Mouse (Mus musculus): ENCODE results near the gene Vps13d. TPM values are rescaled to one million over a fixed set of nuclear protein-coding genes. Genes with fewer than 3 reads are reported as not detected.

Gene Vps13d
- polyA plus RNA-seq, 1 experiment from 2014 or later: 10.3 TPM

DNA sequence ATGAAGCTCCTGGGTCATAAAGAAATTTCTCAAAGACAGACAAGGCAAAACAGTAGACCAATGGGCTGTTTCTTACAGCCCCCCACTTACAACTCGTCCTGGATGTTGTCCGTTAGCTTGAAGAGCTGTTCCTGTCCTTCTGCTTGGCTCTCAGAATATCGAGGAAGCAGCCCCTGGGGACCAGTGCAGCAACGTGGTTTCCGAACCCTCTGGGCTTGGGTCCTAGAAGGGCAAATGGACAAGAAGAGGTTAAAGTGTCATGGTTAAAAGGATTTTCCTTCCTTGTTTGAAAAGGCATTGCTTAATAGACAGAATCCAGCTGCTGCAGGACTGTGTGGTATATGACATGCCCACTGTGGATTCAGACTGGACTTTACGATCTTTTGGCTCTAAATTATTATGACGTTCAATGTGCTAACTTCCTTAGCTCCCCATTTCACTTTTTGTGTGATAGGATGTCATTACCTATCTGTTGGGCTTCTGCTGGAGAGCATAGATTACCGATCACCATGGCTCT, 211.5 kb downstream of the Vps13d start:
- WGBS: 52% methylated on average over 8 of the region's 8 CpGs
- peak overlapping the region; percentile 65 for H3K27ac ChIP-seq (ENCODE audit: low read length)
- no peaks in the 10 kb centered on the region for H3K36me3 ChIP-seq (ENCODE audit: insufficient read depth, low read length)
- no peaks in the 10 kb centered on the region for H3K27me3 ChIP-seq (replicated peaks; ENCODE audit: insufficient read depth, low read length)
- TF ChIP-seq EP300 (IDR thresholded peaks at IDR 0.05) (no peak; the same call in 1 of the 2 replicates), CTCF (IDR thresholded peaks at IDR 0.05) (no peak)
- DNase-seq (ENCODE audit: low spot score) (peak; percentile 76), ATAC-seq (peak; percentile 42)
- no peak overlapping the region for H3K9ac ChIP-seq (replicated peaks; ENCODE audit: low read depth)
- H3K9me3 ChIP-seq (ENCODE audit: low read length): no peaks in the 10 kb centered on the region
- peaks cover 4% of the 10 kb centered on the region; the same call in 1 of the 2 replicates for H3K4me1 ChIP-seq (ENCODE audit: insufficient read depth, low read depth, low read length)
- H3K4me2 ChIP-seq (replicated peaks; ENCODE audit: low read depth, low read length): no peak overlapping the region
- H3K4me3 ChIP-seq (ENCODE audit: low read depth, low read length): no peak overlapping the region

DNA sequence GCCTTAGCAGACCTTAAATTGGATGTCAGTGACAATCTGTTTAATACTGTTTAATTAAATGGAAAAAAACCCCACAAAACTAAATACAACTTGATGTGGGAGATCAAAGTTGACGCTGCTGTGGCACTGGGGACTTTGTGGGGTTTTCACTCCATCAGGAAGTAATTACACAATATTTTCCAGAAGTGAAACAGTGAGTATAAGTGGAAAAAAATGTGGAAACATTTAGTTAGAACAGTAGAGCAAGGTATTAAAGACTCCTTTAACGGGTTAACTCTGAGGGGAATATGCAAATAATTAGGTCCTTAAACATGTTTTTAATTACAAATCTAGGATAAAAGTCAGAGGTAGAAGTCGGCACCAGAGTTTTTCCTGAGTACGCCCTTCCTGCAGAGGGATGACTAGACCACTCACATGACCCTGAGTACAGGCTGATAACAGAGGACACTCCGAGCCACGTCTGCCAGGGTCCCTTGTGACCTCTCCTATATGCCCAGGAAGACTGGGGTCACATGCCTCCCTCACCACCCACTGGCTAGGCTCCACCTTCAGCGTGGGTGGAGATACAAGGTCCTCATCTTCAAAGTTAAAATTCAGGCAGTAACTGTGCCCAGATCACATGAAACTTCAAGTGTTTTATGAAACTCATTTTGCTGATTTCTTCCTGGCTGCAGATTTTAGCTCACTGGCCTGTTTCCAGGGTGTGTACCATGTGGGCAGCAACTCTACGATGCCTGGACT, 213.8 kb downstream of the Vps13d start:
- Histone ChIP-seq H3K9me3 (ENCODE audit: low read length) (no peaks in the 10 kb centered on the region), H3K4me2 (replicated peaks; ENCODE audit: low read depth, low read length) (no peak overlapping the region), H3K27me3 (replicated peaks; ENCODE audit: insufficient read depth, low read length) (no peaks in the 10 kb centered on the region), H3K36me3 (ENCODE audit: insufficient read depth, low read length) (no peaks in the 10 kb centered on the region), H3K4me3 (ENCODE audit: low read depth, low read length) (no peak overlapping the region), H3K4me1 (ENCODE audit: insufficient read depth, low read depth, low read length) (peaks cover 4% of the 10 kb centered on the region; the same call in 1 of the 2 replicates), H3K27ac (ENCODE audit: low read length) (peak overlapping the region; percentile 51; the same call in 1 of the 2 replicates), H3K9ac (replicated peaks; ENCODE audit: low read depth) (no peak overlapping the region)
- ATAC-seq (peak; percentile 70), DNase-seq (ENCODE audit: low spot score) (peak; percentile 67)
- peak; percentile 86 for TF ChIP-seq EP300 (IDR thresholded peaks at IDR 0.05)
- no peak for TF ChIP-seq CTCF (IDR thresholded peaks at IDR 0.05)
- WGBS: 25% methylated on average over 8 of the region's 8 CpGs

GRCm38 (mm10) chr4:144980110-144980509, 214.7 kb downstream of the Vps13d start:
- Histone ChIP-seq H3K27ac (ENCODE audit: low read length) (peak overlapping the region; percentile 4; the same call in 1 of the 2 replicates), H3K4me1 (ENCODE audit: insufficient read depth, low read depth, low read length) (peaks cover 4% of the 10 kb centered on the region; the same call in 1 of the 2 replicates), H3K9me3 (ENCODE audit: low read length) (no peaks in the 10 kb centered on the region), H3K9ac (replicated peaks; ENCODE audit: low read depth) (no peak overlapping the region), H3K4me2 (replicated peaks; ENCODE audit: low read depth, low read length) (no peak overlapping the region), H3K4me3 (ENCODE audit: low read depth, low read length) (no peak overlapping the region), H3K27me3 (replicated peaks; ENCODE audit: insufficient read depth, low read length) (no peaks in the 10 kb centered on the region), H3K36me3 (ENCODE audit: insufficient read depth, low read length) (no peaks in the 10 kb centered on the region)
- no peak for TF ChIP-seq CTCF (IDR thresholded peaks at IDR 0.05)
- TF ChIP-seq EP300 (IDR thresholded peaks at IDR 0.05): no peak
- ATAC-seq: no peak
- no peak for DNase-seq (ENCODE audit: low spot score)
- WGBS: 57% methylated on average over 2 of the region's 2 CpGs

DNA sequence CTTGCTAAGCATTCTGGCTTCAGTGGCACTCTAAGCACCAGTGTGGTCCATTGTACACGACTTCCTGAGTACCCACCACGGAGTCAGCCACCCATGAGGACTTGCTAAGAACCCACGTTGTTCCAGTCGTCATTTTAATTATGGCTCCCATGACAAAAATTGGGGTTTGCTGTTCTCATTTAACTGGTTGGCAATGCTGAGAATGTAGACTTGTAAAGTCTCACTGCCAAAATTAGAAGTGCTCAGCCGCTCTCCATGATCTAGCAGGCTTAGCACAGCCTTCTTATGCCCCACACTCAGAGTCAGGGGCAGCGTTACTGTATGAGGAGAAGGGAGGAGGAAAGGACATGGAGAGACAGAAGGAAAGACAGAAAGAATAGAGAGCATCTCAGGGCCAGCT, 216.8 kb downstream of the Vps13d start:
- ATAC-seq: no peak
- H3K27ac ChIP-seq (ENCODE audit: low read length): no peak overlapping the region
- no peak for DNase-seq (ENCODE audit: low spot score)
- no peaks in the 10 kb centered on the region for H3K9me3 ChIP-seq (ENCODE audit: low read length)
- H3K9ac ChIP-seq (replicated peaks; ENCODE audit: low read depth): no peak overlapping the region
- no peaks in the 10 kb centered on the region for H3K36me3 ChIP-seq (ENCODE audit: insufficient read depth, low read length)
- H3K4me2 ChIP-seq (replicated peaks; ENCODE audit: low read depth, low read length): no peak overlapping the region
- TF ChIP-seq EP300 (IDR thresholded peaks at IDR 0.05) (no peak), CTCF (IDR thresholded peaks at IDR 0.05) (no peak)
- WGBS: 72% methylated on average over 6 of the region's 6 CpGs
- H3K4me3 ChIP-seq (ENCODE audit: low read depth, low read length): no peak overlapping the region
- H3K27me3 ChIP-seq (replicated peaks; ENCODE audit: insufficient read depth, low read length): no peaks in the 10 kb centered on the region
- peaks cover 4% of the 10 kb centered on the region; the same call in 1 of the 2 replicates for H3K4me1 ChIP-seq (ENCODE audit: insufficient read depth, low read depth, low read length)

DNA sequence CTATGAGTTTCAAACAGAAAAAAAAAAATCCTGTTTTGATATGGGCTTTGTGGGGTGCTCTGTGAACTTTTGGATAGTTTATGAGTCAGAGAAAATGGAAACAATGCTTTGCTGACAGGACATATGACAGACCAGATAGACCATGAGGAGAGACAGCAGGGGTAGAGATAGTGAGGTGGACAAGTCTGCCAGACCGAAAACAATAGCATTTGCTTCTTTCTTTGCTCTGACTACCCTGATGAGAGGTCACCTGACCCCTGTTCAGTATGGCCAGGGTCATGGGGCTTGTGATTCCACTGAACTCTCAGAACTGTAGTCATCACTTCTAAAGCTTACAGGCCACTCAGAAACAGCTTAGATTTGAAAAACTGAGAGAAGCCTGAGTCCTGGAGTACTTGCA, 217.7 kb downstream of the Vps13d start:
- no peak for ATAC-seq
- 0 out of 2 replicates have a peak overlapping the region, but pooled peaks have one; percentile 32 for H3K27ac ChIP-seq (ENCODE audit: low read length)
- H3K36me3 ChIP-seq (ENCODE audit: insufficient read depth, low read length): no peaks in the 10 kb centered on the region
- DNase-seq (ENCODE audit: low spot score): no peak
- H3K4me3 ChIP-seq (ENCODE audit: low read depth, low read length): no peak overlapping the region
- no peaks in the 10 kb centered on the region for H3K9me3 ChIP-seq (ENCODE audit: low read length)
- H3K4me1 ChIP-seq (ENCODE audit: insufficient read depth, low read depth, low read length): peaks cover 4% of the 10 kb centered on the region; the same call in 1 of the 2 replicates
- no peaks in the 10 kb centered on the region for H3K27me3 ChIP-seq (replicated peaks; ENCODE audit: insufficient read depth, low read length)
- H3K4me2 ChIP-seq (replicated peaks; ENCODE audit: low read depth, low read length): no peak overlapping the region
- 71% methylated on average over 1 of the region's 1 CpGs for WGBS
- TF ChIP-seq CTCF (IDR thresholded peaks at IDR 0.05) (no peak), EP300 (IDR thresholded peaks at IDR 0.05) (no peak)
- no peak overlapping the region for H3K9ac ChIP-seq (replicated peaks; ENCODE audit: low read depth)

DNA sequence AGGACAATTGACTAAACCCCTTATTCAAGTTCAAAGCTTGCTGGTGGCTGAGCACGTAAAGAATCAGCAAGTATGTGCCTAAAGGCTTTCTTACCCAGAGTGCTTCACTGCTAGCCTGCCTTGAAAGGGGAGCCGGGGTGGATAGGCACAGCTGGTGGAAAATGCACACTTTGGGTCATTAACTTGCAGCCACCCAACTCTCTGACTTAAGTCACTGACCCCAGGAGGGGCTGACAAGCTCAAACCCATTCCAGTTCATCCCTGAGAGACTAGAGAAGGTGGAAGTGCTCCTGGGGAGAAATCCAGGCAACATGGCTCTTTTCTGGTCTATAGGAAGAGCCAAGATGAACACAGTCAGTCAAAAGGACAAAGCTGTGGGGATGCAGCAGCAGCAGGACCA, 219.3 kb downstream of the Vps13d start:
- Histone ChIP-seq H3K4me3 (ENCODE audit: low read depth, low read length) (no peak overlapping the region), H3K9ac (replicated peaks; ENCODE audit: low read depth) (no peak overlapping the region), H3K9me3 (ENCODE audit: low read length) (no peaks in the 10 kb centered on the region), H3K36me3 (ENCODE audit: insufficient read depth, low read length) (no peaks in the 10 kb centered on the region), H3K4me2 (replicated peaks; ENCODE audit: low read depth, low read length) (no peak overlapping the region), H3K27ac (ENCODE audit: low read length) (no peak overlapping the region), H3K4me1 (ENCODE audit: insufficient read depth, low read depth, low read length) (no peaks in the 10 kb centered on the region; the same call in 1 of the 2 replicates), H3K27me3 (replicated peaks; ENCODE audit: insufficient read depth, low read length) (no peaks in the 10 kb centered on the region)
- no peak for DNase-seq (ENCODE audit: low spot score)
- no peak for TF ChIP-seq EP300 (IDR thresholded peaks at IDR 0.05)
- TF ChIP-seq CTCF (IDR thresholded peaks at IDR 0.05): no peak
- WGBS: 81% methylated on average over 2 of the region's 2 CpGs
- no peak for ATAC-seq
